Mouse (Mus musculus) stomach, embryonic 16.5 days (tissue): Measurements from ENCODE around the gene Igsf9b. TPM values are rescaled to one million over a fixed set of nuclear protein-coding genes. Genes with fewer than 3 reads are reported as not detected.

Experiments used
- ATAC-seq: fragments of 200-750 bp; cut with Nextera tagmentation; 2 replicates; pipeline ENCODE4 v1.8.0; 2017; ENCODE audit warnings: moderate number of reproducible peaks, moderate TSS enrichment; ENCODE audit not compliant: insufficient read depth, low FRiP score
- H3K27ac ChIP-seq: fragments of 300-500 bp; sonication (generic); 2 replicates; pipeline ENCODE4 v1.5.1; 2014; ENCODE audit warnings: low read length
- H3K27me3 ChIP-seq: fragments of 300-500 bp; sonication (generic); 2 replicates; pipeline ENCODE4 v1.6.1; 2014; ENCODE audit warnings: low read length, control low read depth, mixed read lengths; ENCODE audit not compliant: control insufficient read depth, insufficient read depth
- H3K36me3 ChIP-seq: fragments of 300-500 bp; sonication (generic); 2 replicates; pipeline ENCODE4 v1.6.1; 2014; ENCODE audit warnings: low read length; ENCODE audit not compliant: control insufficient read depth, insufficient read depth
- H3K4me1 ChIP-seq: fragments of 300-500 bp; sonication (generic); 2 replicates; pipeline ENCODE4 v1.6.1; 2014; ENCODE audit warnings: low read length, control low read depth, mixed read lengths; ENCODE audit not compliant: control insufficient read depth, insufficient read depth
- H3K4me2 ChIP-seq: fragments of 300-500 bp; sonication (generic); 2 replicates; pipeline ENCODE4 v1.6.1; 2014; ENCODE audit warnings: low read depth, low read length, mixed read lengths
- H3K4me3 ChIP-seq: fragments of 300-500 bp; sonication (generic); replicated peaks from 2 replicates; pipeline ENCODE4 v1.5.1; 2014; ENCODE audit warnings: mild to moderate bottlenecking, low read length
- H3K9ac ChIP-seq: fragments of 300-500 bp; sonication (generic); 2 replicates; pipeline ENCODE4 v1.6.1; 2014; ENCODE audit warnings: low read length
- H3K9me3 ChIP-seq: fragments of 300-500 bp; sonication (generic); replicated peaks from 2 replicates; pipeline ENCODE4 v1.6.1; 2016; ENCODE audit warnings: low read length, control low read depth; ENCODE audit not compliant: control insufficient read depth
- WGBS: fragments of 180-500 bp; shearing (Covaris S2); extraction: QIAGEN DNeasy Blood & Tissue Kit; methylation state at CpG from one replicate; pipeline ENCODE4 v1.1.7; 2014; 5-methylcytosine and 5-hydroxymethylcytosine counted together
- polyA plus RNA-seq: library from polyadenylated mRNA; unstranded; fragments of >200 nt; fragmentation: Nextera tagmentation; extraction: Ambion mirVana; gene quantifications from 2 replicates; pipeline ENCODE4 v1.2.1, GENCODE M21; 2015

Igsf9b gene
- polyA plus RNA-seq, 1 experiment from 2014 or later, result 7.1 TPM

DNA sequence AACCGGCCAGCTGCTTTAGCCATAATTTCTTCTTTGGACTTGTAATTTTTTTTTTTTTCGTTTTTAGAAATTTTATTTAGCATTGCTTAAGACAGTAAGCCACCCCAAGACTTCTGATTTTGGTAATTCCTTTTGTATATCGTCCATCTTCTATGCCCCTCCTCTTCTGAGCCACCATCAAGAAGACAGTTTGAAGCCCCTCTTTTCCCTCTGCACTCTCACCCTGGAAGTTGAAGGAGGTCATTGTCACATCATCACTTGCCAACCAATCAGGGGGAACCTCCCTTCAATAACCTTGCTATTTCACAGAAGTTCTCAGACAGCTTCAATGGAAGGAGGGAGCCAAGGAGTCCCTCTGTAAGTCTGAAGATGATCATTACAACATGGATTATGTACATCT, 97.5 kb downstream of the Igsf9b start, which contains the start of gene Spata19:
Gene Spata19 (plus strand): TSS at position 301 of the 400 bp plus-strand sequence.
- no peak within 1 kb of the TSS for H3K4me2 ChIP-seq
- ATAC-seq, result no peak
- H3K36me3 ChIP-seq, result no peaks in the 10 kb centered on the region
- no peaks in the 10 kb centered on the region for H3K9me3 ChIP-seq
- H3K4me1 ChIP-seq, result no peaks in the 10 kb centered on the region
- no peaks in the 10 kb centered on the region for H3K27me3 ChIP-seq
- H3K27ac ChIP-seq, result no peak within 1 kb of the TSS
- H3K9ac ChIP-seq, result no peak within 1 kb of the TSS
- H3K4me3 ChIP-seq, result no peak within 1 kb of the TSS
- WGBS, result 52% methylated on average over 3 of the region's 3 CpGs

DNA sequence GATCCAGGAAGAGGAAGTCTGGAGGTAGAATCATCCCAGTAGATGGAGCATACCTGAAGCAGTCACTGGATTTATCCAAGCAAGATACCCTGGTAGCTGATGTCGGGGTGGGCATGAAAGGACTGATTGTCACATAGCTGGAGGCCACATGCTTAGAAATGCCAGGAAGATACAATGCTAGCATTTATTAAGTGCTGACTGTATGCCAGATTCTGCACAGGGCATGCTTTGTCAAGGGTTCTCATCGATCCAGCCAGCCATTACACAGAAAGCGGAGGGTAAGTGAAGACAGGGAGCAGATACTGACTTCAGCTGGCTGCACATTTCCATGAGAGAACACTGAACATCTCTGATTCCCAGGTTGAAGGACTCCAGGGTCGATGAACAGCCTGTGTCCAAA, 102.2 kb downstream of the Igsf9b start:
- Histone ChIP-seq H3K36me3 (no peaks in the 10 kb centered on the region), H3K4me2 (no peak overlapping the region), H3K4me1 (no peaks in the 10 kb centered on the region), H3K27ac (no peak overlapping the region), H3K9ac (no peak overlapping the region), H3K9me3 (no peaks in the 10 kb centered on the region), H3K4me3 (no peak overlapping the region), H3K27me3 (no peaks in the 10 kb centered on the region)
- ATAC-seq, result no peak
- 78% methylated on average over 4 of the region's 4 CpGs for WGBS

Other genes starting within 250 kb of the Igsf9b start
- 53.5 and 59.6 TPM in 2 replicates for gene Jam3, start 143.8 kb upstream of the Igsf9b start, polyA plus RNA-seq
- gene Spata19, start 97.6 kb downstream of the Igsf9b start, polyA plus RNA-seq, result not detected in 2 replicates